Mouse (Mus musculus): ENCODE results near the gene Gm10318.

GRCm38 (mm10) chr10:77867546-77867945 lies 14.9 kb downstream of the Gm10318 start:
- TF ChIP-seq CTCF (IDR thresholded peaks at IDR 0.05; ENCODE audit: low read depth), result no peak
- TF ChIP-seq EP300 (optimal IDR thresholded peaks at IDR 0.05), result no peak
